Comparison of ENCODE assay signal across 16 mouse cellular contexts in genomic region chr2:121879506-121879905, GRCm38 (mm10).
"Had no signal": no experiment of that assay in that cellular context is flagged by ENCODE, and none has a peak within 500 bp of the region (broad histone marks: within the 10 kb centered on the region; RNA-seq: fewer than 3 reads in every experiment).

No protein-coding gene starts in this region.

- H3K27me3 ChIP-seq: neural tube, embryonic 12.5 days; neural tube, embryonic 13.5 days; neural tube, embryonic 15.5 days; stomach, embryonic 15.5 days had no signal

- H3K9ac ChIP-seq: neural tube, embryonic 12.5 days; neural tube, embryonic 13.5 days; neural tube, embryonic 15.5 days; stomach, embryonic 15.5 days had no signal

- H3K4me2 ChIP-seq: neural tube, embryonic 12.5 days; neural tube, embryonic 13.5 days; neural tube, embryonic 15.5 days; stomach, embryonic 15.5 days had no signal

- H3K4me1 ChIP-seq: neural tube, embryonic 12.5 days; neural tube, embryonic 13.5 days; neural tube, embryonic 15.5 days; stomach, embryonic 15.5 days had no signal

- H3K27ac ChIP-seq: neural tube, embryonic 12.5 days; neural tube, embryonic 13.5 days; neural tube, embryonic 15.5 days; stomach, embryonic 15.5 days; stomach, postnatal 0 days had no signal

- H3K9me3 ChIP-seq: neural tube, embryonic 12.5 days; neural tube, embryonic 13.5 days; neural tube, embryonic 15.5 days; stomach, embryonic 15.5 days had no signal

- H3K36me3 ChIP-seq: neural tube, embryonic 13.5 days; neural tube, embryonic 15.5 days; stomach, embryonic 15.5 days had no signal

- DNase-seq: right cerebral cortex, adult 18-20 months; right cerebral cortex, postnatal 14 days; right cerebral cortex, postnatal 25 days; right cerebral cortex, postnatal 4 days; spleen, adult 18-20 months; thymus, adult 18-20 months; thymus, adult 2 months; thymus, postnatal 14 days; thymus, postnatal 25 days; thymus, postnatal 36 days; thymus, postnatal 4 days had no signal

- H3K4me3 ChIP-seq: neural tube, embryonic 12.5 days; neural tube, embryonic 13.5 days; neural tube, embryonic 15.5 days; stomach, embryonic 15.5 days had no signal
